Mouse (Mus musculus): ENCODE measurements around the gene Ppp1r10.

DNA sequence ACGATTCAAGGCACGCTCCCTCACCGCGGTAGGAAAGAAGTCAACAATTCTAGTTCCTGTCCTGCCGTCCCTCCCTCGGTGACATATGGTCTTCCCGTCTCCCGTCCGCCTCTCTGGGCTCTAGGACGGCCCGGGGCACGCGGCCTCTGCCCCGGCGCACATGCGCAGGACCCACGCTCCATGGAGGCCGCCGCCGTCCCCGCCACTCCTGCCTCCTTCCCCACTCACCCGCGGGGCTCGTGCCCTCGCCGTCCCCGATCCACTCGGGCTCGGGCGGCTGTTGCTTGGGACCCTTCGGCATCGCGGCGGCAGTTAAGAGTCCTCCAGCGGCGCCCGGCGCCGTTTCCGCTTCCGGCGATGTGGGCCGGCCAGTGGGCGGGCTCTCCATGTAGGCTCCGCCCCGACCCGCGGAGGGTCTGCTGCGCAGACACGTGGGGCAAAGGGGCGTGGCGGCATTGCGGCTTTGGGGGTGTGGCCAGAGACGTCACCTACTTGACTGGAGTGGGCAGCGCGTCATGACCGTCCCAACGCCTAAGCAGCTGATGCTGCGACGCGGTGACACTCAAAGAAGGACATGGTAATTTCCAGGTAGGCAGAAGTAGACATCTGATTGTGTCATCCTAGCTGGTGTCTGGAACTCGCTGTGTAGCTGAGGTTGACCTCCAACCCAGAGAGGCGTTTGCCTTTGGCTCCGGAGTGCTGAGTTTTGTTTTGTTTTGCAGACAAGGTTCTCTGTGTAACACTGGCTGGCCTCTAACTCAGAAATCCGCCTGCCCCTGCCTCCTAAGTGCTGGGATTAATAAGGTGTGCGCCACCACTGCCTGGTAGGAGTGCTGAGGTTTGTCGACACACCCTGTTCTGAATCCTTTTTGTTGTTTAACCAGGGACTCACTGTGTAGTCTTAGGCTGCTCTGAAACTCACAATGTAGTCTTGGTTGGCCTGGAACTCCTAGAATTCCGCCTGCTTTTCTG, 53.5 kb downstream of the Ppp1r10 start, which contains the start of gene Abcf1:
- TF ChIP-seq POLR2A (IDR thresholded peaks at IDR 0.05; ENCODE audit: low read depth, low read length) (peak; percentile 55; the same call in 1 of the 2 replicates), CTCF (IDR thresholded peaks at IDR 0.05; ENCODE audit: extremely low read depth, insufficient read depth, insufficient read length, insufficient replicate concordance) (no peak)
